Mouse (Mus musculus): ENCODE data around the gene Adgrl3.

DNA sequence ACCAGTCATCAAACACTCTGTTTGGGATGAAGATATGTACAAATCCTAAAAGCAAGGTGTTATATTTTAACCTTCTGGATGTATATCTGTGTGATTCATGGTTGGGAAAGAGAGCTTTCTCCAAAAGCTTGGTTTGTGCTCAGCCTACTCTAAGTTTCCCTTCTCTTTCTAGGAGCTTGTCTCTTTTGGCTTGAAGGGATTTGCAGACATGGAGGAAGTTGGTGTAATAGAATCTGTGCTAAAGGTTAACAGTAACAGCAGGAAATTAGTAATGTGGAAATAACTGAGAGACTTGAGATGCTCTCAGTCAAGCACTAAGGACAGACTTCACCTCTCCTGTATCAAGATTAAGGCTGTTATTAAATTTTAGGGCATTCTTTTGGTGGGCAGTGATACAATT lies 17.2 kb downstream of the Adgrl3 start:
- no peak for TF ChIP-seq POLR2A (IDR thresholded peaks at IDR 0.05; ENCODE audit: control insufficient read depth, low read depth, low read length)
- no peak for TF ChIP-seq CTCF (IDR thresholded peaks at IDR 0.05; ENCODE audit: control insufficient read depth, insufficient read depth, insufficient replicate concordance, low read depth, low read length)
